Mouse (Mus musculus) myocyte (in vitro differentiated cells): ENCODE results near the gene Ganab.

Experiments
- E2F4 ChIP-seq: IDR thresholded peaks from one replicate; pipeline ENCODE4 v1.6.1; 2011; ENCODE audit warnings: mild to moderate bottlenecking, control low read depth, moderate library complexity; ENCODE audit not compliant: insufficient read depth
- MAX ChIP-seq: IDR thresholded peaks from one replicate; pipeline ENCODE4 v1.6.1; 2011; ENCODE audit warnings: low read depth, mild to moderate bottlenecking, control low read depth
- MYOD1 ChIP-seq, 3 experiments: IDR thresholded peaks; one replicate each; pipeline ENCODE4 v1.6.1; 2011; ENCODE audit warnings: control low read depth in 2 of 3, low read depth in 2 of 3, mild to moderate bottlenecking in 2 of 3, moderate library complexity in 1 of 3; ENCODE audit not compliant: insufficient read length in 2 of 3, control insufficient read depth in 1 of 3
- POLR2A ChIP-seq: IDR thresholded peaks from one replicate; pipeline ENCODE4 v1.6.1; 2011; ENCODE audit warnings: low read depth, mild to moderate bottlenecking, control low read depth, moderate library complexity; ENCODE audit not compliant: insufficient read length
- POLR2AphosphoS2 ChIP-seq: IDR thresholded peaks from one replicate; pipeline ENCODE4 v1.6.1; 2011; ENCODE audit warnings: low read depth, control low read depth; ENCODE audit not compliant: insufficient read length
- REST ChIP-seq: IDR thresholded peaks from one replicate; pipeline ENCODE4 v1.6.1; 2011; ENCODE audit warnings: mild to moderate bottlenecking, control low read depth, moderate library complexity; ENCODE audit not compliant: insufficient read depth, insufficient read length

DNA sequence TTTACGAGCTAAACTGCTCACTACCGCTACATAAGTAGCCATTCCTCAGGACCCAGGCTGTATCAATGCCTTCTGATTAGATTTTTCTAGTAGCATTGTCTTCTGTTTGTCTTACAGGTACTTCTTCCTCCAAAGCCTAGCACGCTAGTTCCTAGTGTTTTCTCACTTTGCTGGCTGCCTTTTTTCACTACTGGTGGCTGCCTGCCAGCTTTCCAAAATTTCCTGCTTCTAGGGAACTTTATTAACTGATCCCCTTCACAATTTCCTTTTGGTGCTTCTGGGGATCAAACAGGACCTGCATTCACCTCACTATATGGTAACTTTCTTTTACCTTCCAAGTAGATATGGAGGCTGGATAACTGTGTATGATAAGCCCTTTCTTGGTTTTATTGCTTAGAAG lies 1.2 kb downstream of the Ganab start:
- no peak for TF ChIP-seq E2F4
- no peak for TF ChIP-seq POLR2A
- no peak for TF ChIP-seq REST
- TF ChIP-seq MAX: no peak
- TF ChIP-seq POLR2AphosphoS2: no peak
- no peak for TF ChIP-seq MYOD1 (IDR thresholded peaks at IDR 0.05; ENCODE audit: control insufficient read depth in 1 of 3, insufficient read length in 2 of 3, low read depth in 2 of 3)
